Mouse (Mus musculus) limb, embryonic 13.5 days (tissue): Measurements from ENCODE around the gene Rsad1. TPM values are rescaled to one million over a fixed set of nuclear protein-coding genes. Genes with fewer than 3 reads are reported as not detected.

Source experiments
- ATAC-seq: fragments of 200-750 bp; cut with Nextera tagmentation; 2 replicates; pipeline ENCODE4 v1.8.0; 2017; ENCODE audit warnings: low read depth, moderate number of reproducible peaks, moderate TSS enrichment; ENCODE audit not compliant: low FRiP score
- H3K27ac ChIP-seq: fragments of 300-500 bp; sonication (generic); 2 replicates; pipeline ENCODE4 v1.5.1; 2015; ENCODE audit warnings: inconsistent platforms, mild to moderate bottlenecking, moderate library complexity
- H3K27me3 ChIP-seq: fragments of 300-500 bp; sonication (generic); 2 replicates; pipeline ENCODE4 v1.6.1; 2015; ENCODE audit warnings: mild to moderate bottlenecking, inconsistent platforms
- H3K36me3 ChIP-seq: fragments of 300-500 bp; sonication (generic); 2 replicates; pipeline ENCODE4 v1.6.1; 2015; ENCODE audit warnings: inconsistent platforms, mild to moderate bottlenecking, moderate library complexity
- H3K4me1 ChIP-seq: fragments of 300-500 bp; sonication (generic); 2 replicates; pipeline ENCODE4 v1.6.1; 2015; ENCODE audit warnings: inconsistent platforms
- H3K4me2 ChIP-seq: fragments of 300-500 bp; sonication (generic); replicated peaks from 2 replicates; pipeline ENCODE4 v1.6.1; 2015; ENCODE audit warnings: inconsistent platforms, mild to moderate bottlenecking, moderate library complexity
- H3K4me3 ChIP-seq: fragments of 300-500 bp; sonication (generic); 2 replicates; pipeline ENCODE4 v1.5.1; 2015; ENCODE audit warnings: moderate library complexity, mild to moderate bottlenecking, inconsistent platforms
- H3K9ac ChIP-seq: fragments of 300-500 bp; sonication (generic); 2 replicates; pipeline ENCODE4 v1.6.1; 2015; ENCODE audit warnings: mild to moderate bottlenecking, inconsistent platforms
- H3K9me3 ChIP-seq: fragments of 300-500 bp; sonication (generic); 2 replicates; pipeline ENCODE4 v1.6.1; 2016; ENCODE audit warnings: inconsistent platforms
- WGBS: fragments of 180-500 bp; shearing (Covaris S2); methylation state at CpG from one replicate; pipeline ENCODE4 v1.1.7; 2015; 5-methylcytosine and 5-hydroxymethylcytosine counted together
- polyA plus RNA-seq: library from polyadenylated mRNA; unstranded; fragments of >200 nt; fragmentation: Nextera tagmentation; extraction: Ambion mirVana; gene quantifications from 2 replicates; pipeline ENCODE4 v1.2.1, GENCODE M21; 2015

Gene Rsad1
- polyA plus RNA-seq, 1 experiment from 2014 or later = 4.8 TPM

GRCm38 (mm10) chr11:94570612-94571011, 21.6 kb upstream of the Rsad1 start:
- Histone ChIP-seq H3K27ac (no peak overlapping the region; the same call in 1 of the 2 replicates), H3K4me1 (peaks cover 7% of the 10 kb centered on the region), H3K4me2 (no peak overlapping the region), H3K9me3 (no peaks in the 10 kb centered on the region), H3K9ac (no peak overlapping the region), H3K4me3 (no peak overlapping the region), H3K36me3 (peaks cover 40% of the 10 kb centered on the region), H3K27me3 (peaks cover 10% of the 10 kb centered on the region)
- ATAC-seq = no peak
- WGBS = 73% methylated on average over 9 of the region's 9 CpGs

DNA sequence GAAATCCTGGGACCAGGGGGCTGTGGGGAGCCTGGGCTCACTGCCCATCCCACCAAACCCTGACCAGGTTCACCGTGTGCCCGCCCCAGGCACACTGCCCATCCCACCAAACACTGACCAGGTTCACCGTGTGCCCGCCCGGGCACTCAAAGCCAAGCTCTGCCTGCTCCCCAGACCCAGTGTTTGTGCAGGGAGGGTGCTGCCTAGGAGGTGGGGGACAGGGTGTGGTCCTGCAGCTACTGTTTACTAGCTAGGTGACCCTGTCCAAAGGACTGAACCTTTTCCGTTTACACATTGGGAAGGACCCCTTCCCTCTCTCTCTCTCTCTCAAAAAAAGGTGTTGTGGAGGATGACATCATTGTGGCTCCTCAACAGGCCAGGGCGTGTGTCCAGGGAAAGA, 18.3 kb upstream of the Rsad1 start:
- WGBS = 91% methylated on average over 7 of the region's 7 CpGs
- no peaks in the 10 kb centered on the region for H3K9me3 ChIP-seq
- ATAC-seq = no peak
- peak overlapping the region; percentile 61 for H3K4me2 ChIP-seq
- H3K4me1 ChIP-seq = peaks cover 28% of the 10 kb centered on the region
- H3K27ac ChIP-seq = no peak overlapping the region
- no peak overlapping the region for H3K9ac ChIP-seq
- H3K4me3 ChIP-seq = no peak overlapping the region
- H3K27me3 ChIP-seq = peaks cover 32% of the 10 kb centered on the region
- peaks cover 38% of the 10 kb centered on the region for H3K36me3 ChIP-seq

DNA sequence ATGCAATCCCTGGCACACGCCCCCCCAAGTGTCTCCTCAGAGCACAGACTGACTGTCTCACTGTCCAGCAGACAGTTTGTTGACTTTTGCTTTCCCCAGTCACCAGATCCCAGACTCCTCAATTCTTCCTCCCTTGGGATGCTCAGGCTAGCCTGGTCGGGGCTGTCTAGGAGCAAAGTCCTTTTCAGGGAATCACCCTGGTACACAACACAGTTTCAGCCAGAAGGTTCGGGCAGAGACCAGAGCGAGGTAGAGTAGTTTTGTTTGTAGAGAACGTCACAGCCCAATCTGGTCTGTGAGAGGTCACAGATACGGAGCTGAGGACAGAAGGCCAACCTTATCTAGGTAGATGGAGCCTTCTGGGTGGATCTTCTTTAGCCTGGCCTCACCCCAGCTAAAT, 17.5 kb upstream of the Rsad1 start:
- no peak for ATAC-seq
- Histone ChIP-seq H3K36me3 (peaks cover 33% of the 10 kb centered on the region), H3K27ac (peak overlapping the region; percentile 53; the same call in 1 of the 2 replicates), H3K4me2 (peak overlapping the region; percentile 61), H3K9me3 (no peaks in the 10 kb centered on the region), H3K4me1 (peaks cover 28% of the 10 kb centered on the region), H3K9ac (no peak overlapping the region), H3K27me3 (peaks cover 32% of the 10 kb centered on the region), H3K4me3 (peak overlapping the region; percentile 32)
- 79% methylated on average over 6 of the region's 6 CpGs for WGBS

DNA sequence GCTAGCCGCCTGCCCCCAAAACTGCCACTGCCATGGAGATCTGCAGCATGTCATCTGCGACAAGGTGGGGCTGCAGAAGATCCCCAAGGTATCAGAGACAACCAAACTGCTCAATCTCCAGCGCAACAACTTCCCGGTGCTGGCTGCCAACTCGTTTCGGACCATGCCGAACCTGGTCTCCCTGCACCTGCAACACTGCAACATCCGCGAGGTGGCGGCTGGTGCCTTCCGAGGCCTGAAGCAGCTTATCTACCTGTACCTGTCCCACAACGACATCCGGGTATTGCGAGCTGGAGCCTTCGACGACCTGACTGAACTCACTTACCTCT, 16.1 kb upstream of the Rsad1 start:
- 13% methylated on average over 16 of the region's 16 CpGs for WGBS
- peak overlapping the region; percentile 32 for H3K4me3 ChIP-seq
- peak overlapping the region; percentile 61 for H3K4me2 ChIP-seq
- ATAC-seq = no peak
- H3K9ac ChIP-seq = peak overlapping the region; percentile 54
- peaks cover 32% of the 10 kb centered on the region for H3K27me3 ChIP-seq
- H3K36me3 ChIP-seq = peaks cover 20% of the 10 kb centered on the region
- peaks cover 28% of the 10 kb centered on the region for H3K4me1 ChIP-seq
- peak overlapping the region; percentile 70; the same call in 1 of the 2 replicates for H3K27ac ChIP-seq
- H3K9me3 ChIP-seq = no peaks in the 10 kb centered on the region

- Histone ChIP-seq H3K4me2 (peak within 1 kb of the TSS; percentile 61), H3K9me3 (no peaks in the 10 kb centered on the region), H3K9ac (peak within 1 kb of the TSS; percentile 54), H3K27me3 (peaks cover 32% of the 10 kb centered on the region), H3K27ac (peak within 1 kb of the TSS; percentile 70), H3K4me3 (peak within 1 kb of the TSS; percentile 32), H3K4me1 (peaks cover 28% of the 10 kb centered on the region), H3K36me3 (peaks cover 19% of the 10 kb centered on the region)
- ATAC-seq = peak; percentile 20
- WGBS = 3% methylated on average over 35 of the region's 35 CpGs
These were observed 15.5 kb upstream of the Rsad1 start, which contains the start of gene Chad for GRCm38 (mm10) chr11:94564437-94565150. TSS of gene Chad (plus strand) at chr11:94565047.

GRCm38 (mm10) chr11:94563821-94564220, 14.8 kb upstream of the Rsad1 start:
- Histone ChIP-seq H3K36me3 (peaks cover 19% of the 10 kb centered on the region), H3K4me1 (peaks cover 28% of the 10 kb centered on the region), H3K9ac (peak overlapping the region; percentile 54), H3K4me3 (peak overlapping the region; percentile 32), H3K4me2 (peak overlapping the region; percentile 61), H3K27me3 (peaks cover 32% of the 10 kb centered on the region), H3K27ac (peak overlapping the region; percentile 70; the same call in 1 of the 2 replicates), H3K9me3 (no peaks in the 10 kb centered on the region)
- WGBS = 45% methylated on average over 5 of the region's 5 CpGs
- no peak; the same call in 1 of the 2 replicates for ATAC-seq

- H3K9ac ChIP-seq = no peak overlapping the region
- H3K27ac ChIP-seq = no peak overlapping the region
- peaks cover 32% of the 10 kb centered on the region for H3K27me3 ChIP-seq
- peak overlapping the region; percentile 61; the same call in 1 of the 2 replicates for H3K4me2 ChIP-seq
- peaks cover 19% of the 10 kb centered on the region for H3K36me3 ChIP-seq
- no peak overlapping the region; the same call in 1 of the 2 replicates for H3K4me3 ChIP-seq
- H3K9me3 ChIP-seq = no peaks in the 10 kb centered on the region
- no peak for ATAC-seq
- peaks cover 28% of the 10 kb centered on the region for H3K4me1 ChIP-seq
- 97% methylated on average over 5 of the region's 5 CpGs for WGBS
These were observed 14.3 kb upstream of the Rsad1 start for GRCm38 (mm10) chr11:94563383-94563782.

DNA sequence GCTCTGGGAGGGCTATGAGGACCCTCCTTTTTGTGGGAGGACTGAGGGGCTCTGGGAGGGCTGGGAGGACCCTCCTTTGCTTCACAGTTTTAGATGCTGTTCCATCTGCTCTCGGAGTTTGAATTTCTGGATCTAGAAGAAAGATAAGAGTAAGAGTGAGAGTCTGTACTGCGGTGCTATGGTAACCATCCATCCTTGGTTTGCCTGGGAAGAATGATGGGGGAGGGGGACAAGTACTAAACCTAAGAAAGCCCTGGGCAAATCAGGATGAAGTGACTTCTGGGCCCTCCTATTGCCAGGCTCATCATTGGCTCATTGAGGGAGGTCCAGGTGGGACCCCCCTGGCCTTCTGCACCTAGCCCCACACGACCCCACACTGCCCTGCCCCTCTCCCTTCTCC, 9.2 kb upstream of the Rsad1 start:
- peaks cover 29% of the 10 kb centered on the region for H3K36me3 ChIP-seq
- no peak overlapping the region for H3K27ac ChIP-seq
- 74% methylated on average over 3 of the region's 3 CpGs for WGBS
- no peaks in the 10 kb centered on the region for H3K4me1 ChIP-seq
- no peak for ATAC-seq
- H3K27me3 ChIP-seq = no peaks in the 10 kb centered on the region
- H3K4me3 ChIP-seq = no peak overlapping the region
- H3K4me2 ChIP-seq = no peak overlapping the region
- H3K9ac ChIP-seq = no peak overlapping the region
- no peaks in the 10 kb centered on the region for H3K9me3 ChIP-seq

DNA sequence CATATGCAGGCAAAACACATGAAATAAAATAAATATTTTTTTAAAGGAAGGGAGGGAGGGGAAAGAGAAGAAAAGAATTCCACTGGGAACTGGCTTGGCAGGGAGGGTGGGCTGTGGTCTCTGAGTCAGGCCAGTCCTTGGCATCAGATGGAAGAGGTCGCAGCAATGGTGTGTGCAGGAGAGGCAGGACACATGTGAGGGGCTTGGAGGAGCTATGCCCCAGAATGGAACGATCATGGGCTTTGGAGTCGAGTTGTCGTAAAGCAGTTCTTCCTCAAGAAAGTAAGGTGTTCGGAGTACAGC, 1.3 kb upstream of the Rsad1 start:
- peaks cover 21% of the 10 kb centered on the region for H3K4me1 ChIP-seq
- H3K27ac ChIP-seq = peak overlapping the region; percentile 28; the same call in 1 of the 2 replicates
- no peaks in the 10 kb centered on the region for H3K9me3 ChIP-seq
- no peak for ATAC-seq
- peaks cover 10% of the 10 kb centered on the region for H3K36me3 ChIP-seq
- H3K4me2 ChIP-seq = no peak overlapping the region
- 75% methylated on average over 5 of the region's 5 CpGs for WGBS
- H3K4me3 ChIP-seq = no peak overlapping the region
- H3K9ac ChIP-seq = no peak overlapping the region
- no peaks in the 10 kb centered on the region for H3K27me3 ChIP-seq

DNA sequence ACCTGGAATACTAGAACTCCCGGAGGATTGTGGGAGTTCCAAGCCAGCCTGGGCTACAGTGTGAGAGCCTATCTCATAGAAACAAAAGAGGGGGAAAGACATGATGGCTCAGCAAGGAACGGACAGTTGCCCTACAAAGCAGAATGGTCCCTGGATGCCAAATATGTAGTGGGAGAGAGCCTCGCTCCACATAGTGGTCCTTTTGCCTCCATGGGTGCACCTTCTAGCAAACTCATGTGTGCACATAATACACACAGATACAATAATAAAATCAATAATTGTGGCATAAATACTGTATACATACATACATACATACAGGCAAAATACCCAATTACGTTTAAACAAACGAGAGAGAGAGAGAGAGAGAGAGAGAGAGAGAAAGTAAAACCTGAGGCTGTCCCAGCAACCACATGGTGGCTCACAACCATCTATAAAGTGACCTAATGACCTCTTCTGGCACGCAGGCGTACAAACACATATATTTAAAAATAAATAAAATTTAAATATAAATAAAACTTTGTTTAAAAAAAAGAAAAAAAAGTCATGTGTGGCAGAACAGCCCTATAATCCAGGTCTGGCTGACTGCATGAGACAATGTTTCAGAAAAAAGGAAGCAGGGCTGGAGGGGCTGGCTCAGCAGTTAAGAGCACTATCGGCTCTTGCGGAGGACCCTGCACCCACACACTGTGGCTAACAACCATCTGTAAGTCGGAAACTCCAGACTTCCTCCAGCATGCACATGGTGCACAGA, 811 bp upstream of the Rsad1 start:
- ATAC-seq = no peak
- no peak overlapping the region; the same call in 1 of the 2 replicates for H3K27ac ChIP-seq
- H3K9me3 ChIP-seq = no peaks in the 10 kb centered on the region
- H3K4me1 ChIP-seq = peaks cover 21% of the 10 kb centered on the region
- H3K27me3 ChIP-seq = no peaks in the 10 kb centered on the region
- no peak overlapping the region for H3K9ac ChIP-seq
- H3K36me3 ChIP-seq = peaks cover 5% of the 10 kb centered on the region; the same call in 1 of the 2 replicates
- H3K4me2 ChIP-seq = peak overlapping the region; percentile 93; the same call in 1 of the 2 replicates
- 73% methylated on average over 10 of the region's 10 CpGs for WGBS
- H3K4me3 ChIP-seq = no peak overlapping the region

DNA sequence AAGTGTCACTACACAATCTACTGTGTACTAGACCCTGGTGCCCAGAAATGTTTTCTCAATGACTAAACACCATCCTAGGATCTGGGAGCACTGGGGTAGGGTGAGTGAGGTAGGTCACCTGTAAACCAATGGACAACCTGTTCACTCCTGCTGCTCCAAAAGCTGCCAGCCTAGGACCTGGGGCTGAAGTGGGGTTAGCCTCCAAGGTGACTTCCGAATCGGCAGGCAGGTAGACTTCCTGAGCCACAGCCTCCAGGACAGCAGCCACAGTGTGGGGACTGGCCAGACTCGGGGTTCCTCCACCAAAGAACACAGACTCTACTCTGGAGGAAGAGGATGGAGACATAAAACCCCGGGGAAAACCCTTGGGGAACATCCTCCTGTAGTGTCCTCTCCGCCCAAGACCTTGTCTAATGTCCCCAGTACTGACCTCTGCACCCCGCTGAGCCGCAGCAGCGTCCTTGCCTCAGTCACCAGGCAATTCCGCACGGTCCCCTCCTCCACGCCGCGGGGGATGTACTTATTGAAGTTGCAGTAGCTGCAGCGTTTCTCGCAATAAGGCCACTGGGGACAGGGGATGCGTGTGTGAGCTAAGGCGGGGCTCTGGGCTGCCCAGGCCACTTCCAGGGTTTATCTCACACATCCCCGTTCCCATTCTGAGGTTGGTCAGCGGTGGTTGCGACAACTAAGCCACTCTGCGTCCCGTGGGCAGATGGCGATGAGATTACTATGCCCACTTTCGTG, 842 bp downstream of the Rsad1 start:
- H3K27me3 ChIP-seq = no peaks in the 10 kb centered on the region
- H3K4me3 ChIP-seq = peak overlapping the region; percentile 55
- H3K9ac ChIP-seq = peak overlapping the region; percentile 67
- peaks cover 7% of the 10 kb centered on the region; the same call in 1 of the 2 replicates for H3K36me3 ChIP-seq
- 9% methylated on average over 24 of the region's 24 CpGs for WGBS
- ATAC-seq = peak; percentile 19
- H3K27ac ChIP-seq = peak overlapping the region; percentile 73; the same call in 1 of the 2 replicates
- H3K4me1 ChIP-seq = peaks cover 32% of the 10 kb centered on the region
- no peaks in the 10 kb centered on the region for H3K9me3 ChIP-seq
- H3K4me2 ChIP-seq = peak overlapping the region; percentile 93

DNA sequence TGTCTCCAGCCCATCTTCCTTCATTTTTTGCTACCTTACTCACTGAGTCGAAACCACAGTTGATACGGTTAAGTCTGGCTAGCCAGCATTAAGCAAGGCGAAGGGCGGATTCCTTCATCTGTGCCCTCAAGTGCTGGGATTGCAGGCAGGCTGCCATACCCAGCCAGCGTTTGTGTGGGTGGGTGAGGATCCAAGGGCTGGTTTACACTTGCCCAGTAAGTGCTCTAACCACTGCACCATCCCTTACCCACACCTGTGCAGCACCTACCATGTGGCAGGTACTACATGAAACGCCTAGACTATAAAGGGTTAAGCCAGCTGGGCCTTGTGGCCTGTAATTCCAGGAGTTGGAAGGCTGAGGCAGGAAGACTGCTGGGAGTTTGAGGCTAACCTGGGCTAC, 1.8 kb downstream of the Rsad1 start:
- Histone ChIP-seq H3K4me2 (no peak overlapping the region), H3K4me1 (peaks cover 32% of the 10 kb centered on the region), H3K4me3 (no peak overlapping the region), H3K9me3 (no peaks in the 10 kb centered on the region), H3K27me3 (no peaks in the 10 kb centered on the region), H3K27ac (no peak overlapping the region), H3K9ac (no peak overlapping the region), H3K36me3 (peaks cover 11% of the 10 kb centered on the region)
- no peak for ATAC-seq
- 94% methylated on average over 6 of the region's 6 CpGs for WGBS
